Mouse (Mus musculus): ENCODE measurements at regions not wholly inside any gene's neighbourhood (a gene's known extent, or its start where the extent isn't known, plus 50 kb on each side); places are given as distances from the start of the nearest gene placed in this dataset.
"Not testable (repeated sequence)": the region's sequence is repeated elsewhere in the genome, so short reads cannot be mapped to it uniquely, and the experiment has no call there.

DNA sequence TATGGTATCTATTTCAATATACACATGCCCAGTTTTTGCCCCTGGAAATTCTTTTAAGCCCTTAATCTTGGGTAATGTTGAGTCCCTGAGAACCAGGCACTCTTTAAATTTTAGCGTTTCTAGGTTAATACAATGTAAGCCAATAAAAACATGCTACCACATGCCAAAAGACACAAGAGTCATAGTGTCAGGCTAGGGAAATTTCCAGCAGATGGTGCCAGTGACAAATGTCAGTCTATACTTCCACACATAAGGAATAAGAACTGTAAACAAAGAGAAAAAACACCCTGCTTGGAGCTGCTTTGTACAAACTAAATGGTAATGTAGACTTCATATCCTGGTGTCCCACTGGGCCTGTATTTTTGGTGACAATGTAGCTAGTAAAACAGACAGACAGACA is 157.2 kb upstream of the Slc10a2 start:
- no peaks in the 10 kb centered on the region for H3K4me1 ChIP-seq (ENCODE audit: insufficient read depth, low read length)
- no peaks in the 10 kb centered on the region for H3K9me3 ChIP-seq (ENCODE audit: low read length)
- H3K27me3 ChIP-seq (ENCODE audit: insufficient read depth, low read length) = no peaks in the 10 kb centered on the region
- WGBS = 53% methylated on average over 1 of the region's 1 CpGs
- TF ChIP-seq CTCF (IDR thresholded peaks at IDR 0.05; ENCODE audit: low read depth) = no peak
- no peak overlapping the region for H3K27ac ChIP-seq
- ATAC-seq (no peak), DNase-seq (ENCODE audit: low spot score) (no peak)
- H3K36me3 ChIP-seq (ENCODE audit: insufficient read depth, low read length) = no peaks in the 10 kb centered on the region
- H3K4me2 ChIP-seq (ENCODE audit: low read depth, low read length) = no peak overlapping the region
- no peak overlapping the region for H3K4me3 ChIP-seq (ENCODE audit: low read length)
- H3K9ac ChIP-seq (replicated peaks; ENCODE audit: low read length) = no peak overlapping the region

DNA sequence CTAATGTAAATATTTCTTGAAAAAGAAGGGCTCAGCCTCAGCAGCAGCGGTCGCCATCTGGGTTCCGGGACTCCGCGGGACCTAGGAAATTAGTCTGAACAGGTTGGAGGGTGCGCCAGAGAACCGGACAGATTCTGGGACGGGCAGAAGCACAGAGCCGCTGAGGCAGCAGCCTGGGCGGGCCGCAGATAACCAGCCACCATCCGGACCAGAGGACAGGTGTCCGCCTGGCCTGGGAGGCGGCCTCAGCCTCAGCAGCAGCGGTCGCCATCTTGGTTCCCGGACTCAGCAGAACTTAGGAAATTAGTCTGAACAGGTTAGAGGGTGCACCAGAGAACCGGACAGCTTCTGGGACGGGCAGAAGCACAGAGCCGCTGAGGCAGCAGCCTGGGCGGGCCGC is 136.7 kb upstream of the Slc10a2 start:
- not testable (repeated sequence) for H3K36me3 ChIP-seq (ENCODE audit: insufficient read depth, low read length); H3K9ac ChIP-seq (replicated peaks; ENCODE audit: low read length); H3K27me3 ChIP-seq (ENCODE audit: insufficient read depth, low read length); H3K4me2 ChIP-seq (ENCODE audit: low read depth, low read length); H3K27ac ChIP-seq; H3K4me1 ChIP-seq (ENCODE audit: insufficient read depth, low read length); H3K4me3 ChIP-seq (ENCODE audit: low read length); H3K9me3 ChIP-seq (ENCODE audit: low read length); ATAC-seq; DNase-seq (ENCODE audit: low spot score)
- WGBS = 94% methylated on average over 16 of the region's 22 CpGs

Measured in hindbrain, postnatal 0 days (tissue).